Mouse (Mus musculus): Measurements from ENCODE around the gene Pxn.

DNA sequence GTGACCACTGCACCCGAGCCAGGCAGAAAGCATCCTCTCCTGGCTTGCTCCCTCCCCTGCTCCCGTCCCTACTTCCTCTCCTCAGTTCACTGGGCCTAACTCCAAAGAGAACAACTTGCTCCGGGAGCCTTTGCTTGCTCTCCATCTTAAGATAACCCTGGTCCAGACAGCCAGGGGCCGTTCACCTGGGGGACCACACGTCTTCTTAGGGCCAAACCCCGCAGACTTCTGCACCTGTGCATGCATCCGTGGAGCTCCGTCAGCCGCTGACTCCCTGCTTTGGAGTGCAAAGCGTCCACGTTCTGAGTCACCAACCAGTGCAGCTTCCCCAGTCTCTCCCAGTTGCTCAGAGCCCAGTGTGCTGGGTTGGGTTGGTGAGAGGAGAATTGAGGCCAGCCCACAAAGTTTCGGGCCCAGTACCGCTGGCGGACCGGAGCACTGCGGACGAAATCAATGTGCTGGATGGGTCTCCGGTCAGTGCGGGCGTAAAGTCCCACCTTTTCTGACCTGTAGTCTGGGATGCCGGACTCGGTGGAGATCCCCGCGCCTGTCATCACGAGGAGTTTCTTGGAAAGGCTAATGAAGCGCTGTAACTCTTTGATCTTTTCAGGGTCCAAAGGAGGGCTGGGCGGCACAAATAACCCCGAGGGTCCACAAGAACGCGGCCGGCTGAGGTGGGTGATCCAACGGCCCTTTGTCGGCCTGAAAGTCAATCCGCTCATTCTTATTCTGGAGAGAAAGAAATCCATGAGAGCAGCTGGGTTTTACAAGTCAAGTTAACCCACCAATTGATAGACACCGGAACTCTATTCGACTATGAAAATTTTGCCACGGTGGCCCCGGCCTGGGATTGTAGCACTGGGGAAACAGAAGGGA, 23.8 kb upstream of the Pxn start:
- no peak for TF ChIP-seq EP300 (IDR thresholded peaks at IDR 0.05; ENCODE audit: low read depth)
- TF ChIP-seq CTCF (IDR thresholded peaks at IDR 0.05; ENCODE audit: low read depth): no peak
